Mouse (Mus musculus) MEL (cell line): ENCODE measurements around the gene Fuz.

Source experiments
- BHLHE40 ChIP-seq: IDR thresholded peaks from 2 replicates; pipeline ENCODE4 v1.6.1; 2012; ENCODE audit warnings: low read depth, mild to moderate bottlenecking, inconsistent platforms, low read length, improper control_type of control experiment, borderline replicate concordance
- CHD1 ChIP-seq: IDR thresholded peaks from 2 replicates; pipeline ENCODE4 v1.6.1; 2012; ENCODE audit warnings: low read depth, mild to moderate bottlenecking, inconsistent platforms, low read length, improper control_type of control experiment
- CTCF ChIP-seq, 3 experiments: IDR thresholded peaks in 2 of 3; conservative IDR thresholded peaks in 1 of 3; 2 replicates each; pipeline ENCODE4 v1.5.1; 2011 to 2012; ENCODE audit warnings: low read length in 3 of 3, low read depth in 2 of 3, mild to moderate bottlenecking in 2 of 3, improper control_type of control experiment in 1 of 3, inconsistent platforms in 1 of 3, mixed read lengths in 1 of 3, moderate library complexity in 1 of 3; ENCODE audit not compliant: control insufficient read depth in 1 of 3, insufficient read depth in 1 of 3, poor library complexity in 1 of 3, severe bottlenecking in 1 of 3
- E2F4 ChIP-seq: IDR thresholded peaks from 2 replicates; pipeline ENCODE4 v1.6.1; 2011; ENCODE audit warnings: low read depth, low read length, improper control_type of control experiment, borderline replicate concordance
- EP300 ChIP-seq, 2 experiments: IDR thresholded peaks; 2 replicates each; pipeline ENCODE4 v1.6.1; 2011; ENCODE audit warnings: improper control_type of control experiment in 2 of 2, low read length in 2 of 2, low read depth in 1 of 2, mild to moderate bottlenecking in 1 of 2
- MAFK ChIP-seq: IDR thresholded peaks from 2 replicates; pipeline ENCODE4 v1.6.1; 2011; ENCODE audit warnings: low read depth, mild to moderate bottlenecking, low read length, improper control_type of control experiment, borderline replicate concordance
- MAX ChIP-seq: IDR thresholded peaks from 2 replicates; pipeline ENCODE4 v1.6.1; 2011; ENCODE audit warnings: low read length, improper control_type of control experiment
- MAZ ChIP-seq: IDR thresholded peaks from 2 replicates; pipeline ENCODE4 v1.6.1; 2012; ENCODE audit warnings: low read depth, mild to moderate bottlenecking, inconsistent platforms, low read length, improper control_type of control experiment
- POLR2A ChIP-seq, 2 experiments: IDR thresholded peaks; 2 replicates each; pipeline ENCODE4 v1.6.1; 2011 to 2012; ENCODE audit warnings: low read length in 2 of 2, mild to moderate bottlenecking in 2 of 2, control low read depth in 1 of 2, improper control_type of control experiment in 1 of 2, low read depth in 1 of 2, moderate library complexity in 1 of 2; ENCODE audit not compliant: control insufficient read depth in 1 of 2, insufficient read depth in 1 of 2, poor library complexity in 1 of 2
- RCOR1 ChIP-seq: IDR thresholded peaks from 2 replicates; pipeline ENCODE4 v1.6.1; 2012; ENCODE audit warnings: low read depth, mild to moderate bottlenecking, inconsistent platforms, low read length, improper control_type of control experiment
- UBTF ChIP-seq: IDR thresholded peaks from 2 replicates; pipeline ENCODE4 v1.6.1; 2012; ENCODE audit warnings: low read depth, mild to moderate bottlenecking, inconsistent platforms, low read length, improper control_type of control experiment, moderate library complexity, borderline replicate concordance; ENCODE audit not compliant: insufficient read depth
- USF1 ChIP-seq: IDR thresholded peaks from 2 replicates; pipeline ENCODE4 v1.6.1; 2014; ENCODE audit warnings: low read depth, mild to moderate bottlenecking, inconsistent platforms, low read length, improper control_type of control experiment, moderate library complexity
- USF2 ChIP-seq, 2 experiments: IDR thresholded peaks; 2 replicates each; pipeline ENCODE4 v1.6.1; 2011 to 2012; ENCODE audit warnings: improper control_type of control experiment in 2 of 2, low read length in 2 of 2, borderline replicate concordance in 1 of 2, inconsistent platforms in 1 of 2, low read depth in 1 of 2, mild to moderate bottlenecking in 1 of 2; ENCODE audit not compliant: insufficient read depth in 1 of 2

- TF ChIP-seq CHD1 (no peak), POLR2A (IDR thresholded peaks at IDR 0.05; ENCODE audit: control insufficient read depth in 1 of 2, insufficient read depth in 1 of 2, low read depth in 1 of 2, low read length in 2 of 2, poor library complexity in 1 of 2) (no peak), MAFK (no peak), RCOR1 (no peak), MAZ (no peak), EP300 (IDR thresholded peaks at IDR 0.05; ENCODE audit: low read depth in 1 of 2, low read length in 2 of 2) (no peak), E2F4 (no peak), USF2 (IDR thresholded peaks at IDR 0.05; ENCODE audit: borderline replicate concordance in 1 of 2, insufficient read depth in 1 of 2, low read depth in 1 of 2, low read length in 2 of 2) (no peak), CTCF (IDR thresholded peaks at IDR 0.05 in 2 of 3, conservative IDR thresholded peaks at IDR 0.05 in 1 of 3; ENCODE audit: control insufficient read depth in 1 of 3, insufficient read depth in 1 of 3, low read depth in 2 of 3, low read length in 3 of 3, poor library complexity in 1 of 3, severe bottlenecking in 1 of 3) (no peak), USF1 (no peak), UBTF (no peak), BHLHE40 (no peak), MAX (no peak)
Measured at GRCm38 (mm10) chr7:44859896-44860295, 36.0 kb upstream of the Fuz start.
